Mouse (Mus musculus) T-helper 17 cell (primary cell): ENCODE results near the gene Sox4.

Source experiments
- in situ Hi-C, 2 experiments: fragments of 300-600 bp; cut with MboI, MseI; formaldehyde crosslinking; loops; 1 replicate in 1 of 2; 2 replicates in 1 of 2; pipeline ENCODE4 v1.15.1; 2025; ENCODE audit warnings: high pct_unique_total_duplicates in 2 of 2

The Sox4 gene

GRCm38 (mm10) chr13:28953581-28953991 is at the start of gene Sox4:
TSS of gene Sox4 (minus strand) at chr13:28953713.
- in situ Hi-C loops = loop anchor here (5.0 to 25.0 kb wide), 7 partner anchors 439 to 1194 kb away; no protein-coding TSS in a partner anchor

GRCm38 (mm10) chr13:28991899-28992664 is 38.6 kb upstream of the Sox4 start:
- in situ Hi-C loops = no loop called here

- in situ Hi-C loops = no loop called here
Measured at GRCm38 (mm10) chr13:28988751-28989703, 35.5 kb upstream of the Sox4 start.

GRCm38 (mm10) chr13:28980681-28981080 is 27.2 kb upstream of the Sox4 start:
- in situ Hi-C loops = no loop called here

DNA sequence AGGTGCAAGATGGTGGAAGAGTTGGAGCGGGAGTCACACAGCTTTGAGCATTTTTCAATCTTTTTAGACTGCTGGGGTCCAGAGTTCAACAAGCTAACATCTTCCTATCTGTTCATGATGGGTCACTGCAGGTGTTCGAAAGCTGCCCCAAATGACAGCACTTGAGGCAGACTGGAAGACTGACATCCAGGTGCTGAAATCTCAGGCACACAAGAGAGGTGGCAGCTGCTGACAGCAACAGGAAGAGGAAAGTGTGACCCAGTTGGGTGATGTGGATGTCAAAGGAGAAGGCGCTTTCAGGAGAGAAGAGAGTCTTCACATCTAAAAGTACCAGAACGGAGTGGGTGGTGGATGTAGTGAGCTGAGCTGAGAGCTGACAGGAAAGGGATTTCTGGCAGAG is 21.5 kb upstream of the Sox4 start:
- in situ Hi-C loops = loop anchor here in 1 of 2 experiments (5.0 kb wide), 2 partner anchors 107 to 392 kb away; no protein-coding TSS in a partner anchor

- in situ Hi-C loops = loop anchor here in 1 of 2 experiments (25.0 kb wide), 1 partner anchor 638 kb away; no protein-coding TSS in a partner anchor
Measured at GRCm38 (mm10) chr13:28974597-28974996, 21.1 kb upstream of the Sox4 start.

DNA sequence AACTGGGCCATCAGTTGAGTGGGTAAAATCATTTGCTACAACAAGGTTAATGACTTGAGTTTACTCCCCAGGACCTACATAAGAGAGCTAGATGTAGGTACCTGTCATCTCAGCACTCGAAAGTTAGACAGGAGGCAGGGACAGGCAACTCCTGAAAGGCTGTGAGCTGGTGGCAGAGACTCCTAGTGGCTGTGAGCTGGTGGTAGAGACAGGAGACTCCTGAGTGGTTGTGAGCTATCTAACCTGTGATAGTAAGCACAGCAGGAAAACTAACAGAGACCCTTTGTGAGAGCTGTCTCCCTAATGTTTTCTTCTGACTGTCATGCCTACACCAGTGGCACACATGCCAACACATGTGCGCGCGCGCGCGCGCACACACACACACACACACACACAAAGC is 7.4 kb upstream of the Sox4 start:
- in situ Hi-C loops = loop anchor here in 1 of 2 experiments (25.0 kb wide), 1 partner anchor 651 kb away; no protein-coding TSS in a partner anchor

DNA sequence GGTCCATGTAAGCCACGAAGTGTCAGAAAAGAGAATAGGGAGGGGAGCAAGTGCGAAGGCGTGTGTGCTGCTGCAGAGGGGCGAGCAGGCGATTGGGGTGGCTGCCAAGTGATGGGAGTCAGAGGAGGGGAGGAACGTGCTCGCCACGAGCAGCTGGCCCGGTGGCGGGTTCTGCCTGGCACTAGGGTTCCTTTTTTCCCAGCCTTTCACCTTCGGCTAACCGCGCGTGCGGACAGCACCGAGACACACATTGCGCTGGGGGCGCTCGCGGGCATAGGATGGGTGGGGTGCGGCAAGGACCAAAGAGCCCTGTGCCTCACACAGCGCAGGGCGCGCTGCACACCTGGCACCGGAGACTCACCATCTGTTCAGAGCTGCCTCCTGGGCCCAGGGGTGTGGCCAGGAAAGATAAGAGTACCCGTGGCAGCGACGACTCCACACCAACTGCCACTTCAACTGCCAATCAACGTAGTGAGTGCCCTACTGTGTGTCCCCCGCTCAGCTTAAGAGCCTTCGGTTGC is 6.0 kb upstream of the Sox4 start:
- in situ Hi-C loops = loop anchor here (5.0 to 25.0 kb wide), 8 partner anchors 445 to 1023 kb away; no protein-coding TSS in a partner anchor

DNA sequence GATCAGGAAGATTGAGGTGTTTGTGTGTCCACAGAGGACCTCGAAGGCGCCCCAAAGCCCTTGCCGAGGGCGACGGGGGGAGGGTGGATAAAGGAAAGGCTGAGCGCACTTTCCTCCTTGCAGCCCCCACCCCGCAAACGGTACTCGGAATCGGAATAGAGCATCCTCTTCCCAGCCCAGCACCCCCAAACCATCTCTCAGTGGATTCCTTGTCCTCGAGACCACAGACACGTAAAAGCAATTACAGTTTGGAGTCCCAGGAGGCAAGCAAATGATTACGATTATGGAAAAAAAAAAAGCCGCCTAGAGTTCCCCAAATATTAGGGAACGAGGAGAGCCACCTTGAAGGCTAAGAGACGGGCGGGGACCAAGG is 5.5 kb upstream of the Sox4 start:
- in situ Hi-C loops = loop anchor here (5.0 to 25.0 kb wide), 8 partner anchors 444 to 1023 kb away; no protein-coding TSS in a partner anchor

GRCm38 (mm10) chr13:28958211-28959067 is 4.9 kb upstream of the Sox4 start:
- in situ Hi-C loops = loop anchor here (5.0 to 25.0 kb wide), 8 partner anchors 444 to 1024 kb away; no protein-coding TSS in a partner anchor

- in situ Hi-C loops = loop anchor here (5.0 to 25.0 kb wide), 8 partner anchors 443 to 1025 kb away; no protein-coding TSS in a partner anchor
Measured at GRCm38 (mm10) chr13:28957765-28958164, 4.3 kb upstream of the Sox4 start.

GRCm38 (mm10) chr13:28952576-28953571 is 639 bp downstream of the Sox4 start:
- in situ Hi-C loops = loop anchor here (5.0 to 25.0 kb wide), 7 partner anchors 438 to 1194 kb away; no protein-coding TSS in a partner anchor

- in situ Hi-C loops = loop anchor here (5.0 to 25.0 kb wide), 7 partner anchors 437 to 1195 kb away; no protein-coding TSS in a partner anchor
Measured at GRCm38 (mm10) chr13:28951691-28952575, 1.6 kb downstream of the Sox4 start.

- in situ Hi-C loops = loop anchor here (5.0 to 25.0 kb wide), 7 partner anchors 436 to 1196 kb away; no protein-coding TSS in a partner anchor
Measured at GRCm38 (mm10) chr13:28950623-28951491, 2.7 kb downstream of the Sox4 start.

- in situ Hi-C loops = loop anchor here (5.0 to 25.0 kb wide), 7 partner anchors 435 to 1197 kb away; no protein-coding TSS in a partner anchor
Measured at GRCm38 (mm10) chr13:28950266-28950622, 3.3 kb downstream of the Sox4 start.

GRCm38 (mm10) chr13:28949279-28949915 is 4.1 kb downstream of the Sox4 start:
- in situ Hi-C loops = loop anchor here in 1 of 2 experiments (10.0 kb wide), 1 partner anchor 195 kb away; no protein-coding TSS in a partner anchor
